Mouse (Mus musculus) cerebellum, adult 2 months (tissue): Measurements from ENCODE around the gene Lmntd1.

Source experiments
- CTCF ChIP-seq: fragments of 200-500 bp; IDR thresholded peaks from 2 replicates; pipeline ENCODE4 v1.5.1; 2011; ENCODE audit warnings: low read depth, mild to moderate bottlenecking, control low read depth, low read length, moderate library complexity, borderline replicate concordance; ENCODE audit not compliant: insufficient read depth
- POLR2A ChIP-seq: fragments of 200-500 bp; IDR thresholded peaks from 2 replicates; pipeline ENCODE4 v1.6.1; 2011; ENCODE audit warnings: low read length, control low read depth, borderline replicate concordance; ENCODE audit not compliant: insufficient read depth

DNA sequence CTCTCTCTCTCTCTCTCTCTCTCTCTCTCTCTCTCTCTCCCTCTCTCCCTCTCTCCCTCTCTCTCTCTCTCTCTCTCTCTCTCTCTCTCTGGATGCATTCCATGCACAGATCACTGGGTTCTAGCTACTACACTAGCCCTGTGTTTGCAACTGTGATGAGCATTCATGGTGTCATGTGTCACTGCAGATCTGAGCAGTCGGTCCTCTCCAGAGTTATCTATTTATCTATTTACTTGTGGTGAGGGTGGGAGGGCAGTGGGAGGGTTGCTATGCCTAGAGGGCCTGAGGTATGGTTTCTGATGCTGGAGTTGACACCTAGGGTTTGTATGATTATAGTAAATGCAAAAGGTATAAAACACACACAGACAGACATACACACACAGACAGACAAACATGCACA lies 261.4 kb downstream of the Lmntd1 start:
- no peak for TF ChIP-seq CTCF
- no peak for TF ChIP-seq POLR2A
